Mouse (Mus musculus) gastrocnemius, adult 2 months (tissue): ENCODE measurements around the gene B830017H08Rik. TPM values are rescaled to one million over a fixed set of nuclear protein-coding genes. Genes with fewer than 3 reads are reported as not detected.

Source experiments
- DNase-seq: peaks from one replicate; pipeline ENCODE4 v3.0.0; 2022
- H3K27ac ChIP-seq: fragments of 200-600 bp; 2 replicates; pipeline ENCODE4 v1.8.1; 2022; ENCODE audit warnings: mild to moderate bottlenecking
- H3K4me3 ChIP-seq: fragments of 200-600 bp; 2 replicates; pipeline ENCODE4 v1.8.1; 2022; ENCODE audit warnings: mild to moderate bottlenecking, moderate library complexity
- CTCF ChIP-seq: fragments of 200-600 bp; IDR thresholded peaks from 2 replicates; pipeline ENCODE4 v1.8.1; 2022; ENCODE audit warnings: antibody characterized with exemption, mild to moderate bottlenecking, moderate library complexity
- intact Hi-C: fragments of 180-260 bp; cut with DNase I; formaldehyde crosslinking; loops from one replicate; pipeline ENCODE4 v1.15.1; 2025
- total RNA-seq, 2 experiments: library from RNA; stranded (reverse); gene quantifications; 2 replicates each; pipeline ENCODE4 v1.2.3; 2021

B830017H08Rik gene
- total RNA-seq, 2 experiments from 2014 or later = not detected

GRCm38 (mm10) chr16:17843701-17844365, 10.9 kb downstream of the B830017H08Rik start:
- H3K4me3 ChIP-seq = no peak overlapping the region
- no peak overlapping the region for H3K27ac ChIP-seq
- no peak for DNase-seq
- TF ChIP-seq CTCF = no peak
- intact Hi-C loops = no loop called here

GRCm38 (mm10) chr16:17848431-17848830, 15.5 kb downstream of the B830017H08Rik start:
- intact Hi-C loops = no loop called here
- no peak overlapping the region for H3K27ac ChIP-seq
- no peak for DNase-seq

GRCm38 (mm10) chr16:17848928-17849327, 16.0 kb downstream of the B830017H08Rik start:
- DNase-seq = peak; percentile 30
- peak; percentile 85 for TF ChIP-seq CTCF
- intact Hi-C loops = no loop called here
- Histone ChIP-seq H3K27ac (no peak overlapping the region), H3K4me3 (no peak overlapping the region)

More at GRCm38 (mm10) chr16:17848431-17848830, 15.5 kb downstream of the B830017H08Rik start:
- H3K4me3 ChIP-seq = no peak overlapping the region
- no peak for TF ChIP-seq CTCF

GRCm38 (mm10) chr16:17849486-17849885, 16.6 kb downstream of the B830017H08Rik start:
- intact Hi-C loops = no loop called here
- no peak overlapping the region for H3K27ac ChIP-seq
- TF ChIP-seq CTCF = no peak
- no peak for DNase-seq
- no peak overlapping the region for H3K4me3 ChIP-seq

- intact Hi-C loops = no loop called here
- H3K4me3 ChIP-seq = no peak overlapping the region
- DNase-seq = no peak
Observed at GRCm38 (mm10) chr16:17851331-17851730, 18.4 kb downstream of the B830017H08Rik start.

GRCm38 (mm10) chr16:17851860-17852259, 18.9 kb downstream of the B830017H08Rik start:
- DNase-seq = no peak
- no peak for TF ChIP-seq CTCF
- intact Hi-C loops = no loop called here
- no peak overlapping the region for H3K4me3 ChIP-seq
- no peak overlapping the region for H3K27ac ChIP-seq

More at GRCm38 (mm10) chr16:17851331-17851730, 18.4 kb downstream of the B830017H08Rik start:
- no peak for TF ChIP-seq CTCF
- H3K27ac ChIP-seq = no peak overlapping the region

GRCm38 (mm10) chr16:17853263-17853662, 20.3 kb downstream of the B830017H08Rik start:
- intact Hi-C loops = no loop called here
- DNase-seq = no peak
- Histone ChIP-seq H3K4me3 (no peak overlapping the region), H3K27ac (no peak overlapping the region)
- TF ChIP-seq CTCF = no peak

- no peak for DNase-seq
- intact Hi-C loops = loop anchor here (5.0 kb wide), 1 partner anchor 80 kb away; no protein-coding TSS in a partner anchor
- H3K4me3 ChIP-seq = no peak overlapping the region
- H3K27ac ChIP-seq = no peak overlapping the region
- no peak for TF ChIP-seq CTCF
Observed at GRCm38 (mm10) chr16:17857157-17857556, 24.2 kb downstream of the B830017H08Rik start.

- Histone ChIP-seq H3K4me3 (no peak overlapping the region), H3K27ac (no peak overlapping the region)
- intact Hi-C loops = loop anchor here (5.0 kb wide), 1 partner anchor 79 kb away; no protein-coding TSS in a partner anchor
- peak; percentile 58 for TF ChIP-seq CTCF
- DNase-seq = no peak
Observed at GRCm38 (mm10) chr16:17858592-17858991, 25.7 kb downstream of the B830017H08Rik start.

GRCm38 (mm10) chr16:17865293-17865692, 32.4 kb downstream of the B830017H08Rik start:
- no peak for TF ChIP-seq CTCF
- intact Hi-C loops = no loop called here
- Histone ChIP-seq H3K27ac (no peak overlapping the region), H3K4me3 (no peak overlapping the region)
- no peak for DNase-seq

- DNase-seq = no peak
- TF ChIP-seq CTCF = no peak
- Histone ChIP-seq H3K27ac (no peak overlapping the region), H3K4me3 (no peak overlapping the region)
- intact Hi-C loops = no loop called here
Observed at GRCm38 (mm10) chr16:17865770-17866169, 32.8 kb downstream of the B830017H08Rik start.

GRCm38 (mm10) chr16:17871248-17871647, 38.3 kb downstream of the B830017H08Rik start:
- no peak for DNase-seq
- H3K27ac ChIP-seq = no peak overlapping the region
- H3K4me3 ChIP-seq = no peak overlapping the region
- TF ChIP-seq CTCF = no peak
- intact Hi-C loops = no loop called here

- Histone ChIP-seq H3K4me3 (no peak overlapping the region), H3K27ac (0 out of 2 replicates have a peak overlapping the region, but pooled peaks have one; percentile 16)
- DNase-seq = no peak
- intact Hi-C loops = no loop called here
- no peak for TF ChIP-seq CTCF
Observed at GRCm38 (mm10) chr16:17872995-17873394, 40.1 kb downstream of the B830017H08Rik start.

- H3K27ac ChIP-seq = peak overlapping the region; percentile 31
Observed at GRCm38 (mm10) chr16:17875174-17875573, 42.3 kb downstream of the B830017H08Rik start.

More at GRCm38 (mm10) chr16:17875174-17875573, 42.3 kb downstream of the B830017H08Rik start:
- intact Hi-C loops = no loop called here
- peak; percentile 51 for DNase-seq
- no peak overlapping the region for H3K4me3 ChIP-seq
- TF ChIP-seq CTCF = no peak
